Mouse (Mus musculus) embryonic facial prominence, embryonic 10.5 days (tissue): ENCODE data around the gene Smad6. TPM values are rescaled to one million over a fixed set of nuclear protein-coding genes. Genes with fewer than 3 reads are reported as not detected.

ENCODE experiments used
- DNase-seq: peaks from one replicate; pipeline ENCODE4 v3.0.0-alpha.2; 2017; ENCODE audit warnings: low spot score
- H3K27ac ChIP-seq: fragments of 300-500 bp; sonication (generic); replicated peaks from 2 replicates; pipeline ENCODE4 v1.5.1; 2016; ENCODE audit warnings: mild to moderate bottlenecking
- H3K27me3 ChIP-seq: fragments of 300-500 bp; sonication (generic); replicated peaks from 2 replicates; pipeline ENCODE4 v1.6.1; 2016; ENCODE audit warnings: low read depth, mild to moderate bottlenecking; ENCODE audit not compliant: poor library complexity, severe bottlenecking
- H3K36me3 ChIP-seq: fragments of 300-500 bp; sonication (generic); replicated peaks from 2 replicates; pipeline ENCODE4 v1.6.1; 2016; ENCODE audit warnings: mild to moderate bottlenecking, moderate library complexity
- H3K4me1 ChIP-seq: fragments of 300-500 bp; sonication (generic); 2 replicates; pipeline ENCODE4 v1.6.1; 2016
- H3K4me3 ChIP-seq: fragments of 300-500 bp; sonication (generic); 2 replicates; pipeline ENCODE4 v1.5.1; 2016; ENCODE audit warnings: mild to moderate bottlenecking, moderate library complexity
- H3K9me3 ChIP-seq: fragments of 300-500 bp; sonication (generic); 2 replicates; pipeline ENCODE4 v1.6.1; 2016; ENCODE audit warnings: mild to moderate bottlenecking
- WGBS: fragments of 180-500 bp; shearing (Covaris S2); methylation state at CpG from one replicate; pipeline ENCODE4 v1.1.7; 2016; 5-methylcytosine and 5-hydroxymethylcytosine counted together
- polyA plus RNA-seq: library from polyadenylated mRNA; unstranded; fragments of >200 nt; fragmentation: Nextera tagmentation; extraction: Ambion mirVana; gene quantifications from 2 replicates; pipeline ENCODE4 v1.2.1, GENCODE M21; 2016

The Smad6 gene
- polyA plus RNA-seq, 1 experiment from 2014 or later, result 7.3 TPM

- peak; percentile 83 for DNase-seq
- Histone ChIP-seq H3K36me3 (no peaks in the 10 kb centered on the region), H3K4me3 (peak overlapping the region; percentile 58), H3K27ac (peak overlapping the region; percentile 78), H3K4me1 (peaks cover 47% of the 10 kb centered on the region), H3K9me3 (no peaks in the 10 kb centered on the region), H3K27me3 (peaks cover 14% of the 10 kb centered on the region; the same call in 1 of the 2 replicates)
- 9% methylated on average over 32 of the region's 32 CpGs for WGBS
Observed at GRCm38 (mm10) chr9:64049471-64050380, 27.9 kb upstream of the Smad6 start.

DNA sequence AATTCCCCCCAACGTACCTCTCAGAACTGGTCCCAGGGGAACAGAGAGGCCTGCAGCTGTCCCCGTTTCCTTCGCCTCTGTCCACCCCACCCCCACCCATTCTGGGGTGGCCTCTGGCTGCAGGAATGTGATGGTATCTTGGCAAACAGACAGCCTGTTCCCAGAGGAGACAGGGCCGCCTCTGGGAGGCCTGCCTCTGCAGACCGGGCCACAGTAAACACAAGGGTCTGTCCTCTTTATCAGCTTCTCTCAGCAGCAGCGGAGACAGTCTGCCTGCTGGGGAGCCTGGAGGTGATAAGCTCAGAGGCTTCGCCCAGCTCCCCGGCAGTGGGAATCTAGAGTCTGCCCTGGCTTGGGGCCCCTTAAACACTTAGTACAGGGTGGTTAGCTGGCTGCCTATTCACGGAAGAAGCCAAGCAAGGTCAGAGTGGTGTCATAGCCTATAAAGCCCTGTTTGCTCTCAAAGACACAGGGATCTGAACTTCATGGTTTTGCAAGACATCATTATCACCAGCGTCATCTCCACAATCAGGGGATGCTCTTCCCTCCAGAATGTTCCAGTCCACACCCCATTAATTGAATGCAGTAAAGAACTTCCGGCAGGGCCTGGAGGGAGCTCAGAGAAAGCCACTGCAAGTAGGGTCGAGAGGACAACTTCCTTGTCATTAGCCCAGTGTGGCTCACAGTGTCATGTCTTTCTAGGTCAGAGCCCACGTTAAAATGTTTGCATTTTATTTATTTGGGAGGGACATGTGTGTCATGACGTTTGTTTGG is 23.4 kb upstream of the Smad6 start:
- H3K27ac ChIP-seq, result peak overlapping the region; percentile 79
- 25% methylated on average over 14 of the region's 14 CpGs for WGBS
- no peaks in the 10 kb centered on the region for H3K9me3 ChIP-seq
- H3K4me3 ChIP-seq, result no peak overlapping the region
- peak; percentile 42 for DNase-seq
- no peaks in the 10 kb centered on the region for H3K27me3 ChIP-seq
- H3K4me1 ChIP-seq, result peaks cover 43% of the 10 kb centered on the region
- H3K36me3 ChIP-seq, result no peaks in the 10 kb centered on the region

DNA sequence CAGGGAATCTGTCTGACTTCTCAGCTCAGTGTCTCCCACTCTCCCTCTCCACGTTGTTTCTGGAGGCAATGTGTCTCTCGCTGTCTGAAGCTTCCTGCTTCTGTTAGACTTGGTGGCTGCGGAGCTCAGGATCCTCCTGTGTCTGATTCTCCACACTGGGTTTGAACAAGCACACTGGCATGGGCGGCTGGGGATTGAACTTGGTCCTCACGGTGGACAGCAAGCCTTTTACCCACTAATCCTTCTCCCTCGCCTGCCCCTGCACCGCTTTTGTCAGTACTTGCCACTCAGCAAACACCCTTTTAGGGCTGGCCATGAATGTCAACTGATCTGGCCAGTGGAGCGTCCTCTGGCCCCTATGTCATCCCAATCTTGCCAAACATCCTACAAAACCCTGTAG is 22.5 kb upstream of the Smad6 start:
- H3K27ac ChIP-seq, result peak overlapping the region; percentile 41; the same call in 1 of the 2 replicates
- no peak overlapping the region for H3K4me3 ChIP-seq
- peaks cover 34% of the 10 kb centered on the region for H3K4me1 ChIP-seq
- 72% methylated on average over 8 of the region's 8 CpGs for WGBS
- H3K9me3 ChIP-seq, result no peaks in the 10 kb centered on the region
- no peak for DNase-seq
- no peaks in the 10 kb centered on the region for H3K36me3 ChIP-seq
- H3K27me3 ChIP-seq, result no peaks in the 10 kb centered on the region

DNA sequence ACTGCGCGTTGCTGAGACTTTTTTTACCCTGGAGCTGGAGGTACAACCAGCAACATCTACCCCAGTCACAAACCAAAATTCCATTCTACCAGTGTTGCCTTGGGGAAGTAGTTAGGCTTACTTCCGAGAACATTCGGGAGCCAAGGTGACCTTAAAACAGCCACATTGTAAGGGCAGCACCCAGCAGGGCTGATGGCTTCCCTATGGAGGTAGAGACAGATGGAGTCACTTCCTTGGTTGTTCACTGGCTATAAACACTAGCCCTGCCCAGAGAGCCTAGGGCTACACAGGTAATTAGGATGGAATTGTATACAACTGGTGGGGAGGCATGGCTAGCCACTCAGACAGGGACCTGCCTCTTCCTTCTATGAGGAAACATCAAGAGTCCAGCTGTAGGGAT is 21.1 kb upstream of the Smad6 start:
- no peaks in the 10 kb centered on the region for H3K27me3 ChIP-seq
- WGBS, result 86% methylated on average over 4 of the region's 4 CpGs
- H3K36me3 ChIP-seq, result no peaks in the 10 kb centered on the region
- no peak overlapping the region for H3K4me3 ChIP-seq
- H3K27ac ChIP-seq, result peak overlapping the region; percentile 35; the same call in 1 of the 2 replicates
- H3K9me3 ChIP-seq, result no peaks in the 10 kb centered on the region
- DNase-seq, result no peak
- peaks cover 28% of the 10 kb centered on the region for H3K4me1 ChIP-seq

DNA sequence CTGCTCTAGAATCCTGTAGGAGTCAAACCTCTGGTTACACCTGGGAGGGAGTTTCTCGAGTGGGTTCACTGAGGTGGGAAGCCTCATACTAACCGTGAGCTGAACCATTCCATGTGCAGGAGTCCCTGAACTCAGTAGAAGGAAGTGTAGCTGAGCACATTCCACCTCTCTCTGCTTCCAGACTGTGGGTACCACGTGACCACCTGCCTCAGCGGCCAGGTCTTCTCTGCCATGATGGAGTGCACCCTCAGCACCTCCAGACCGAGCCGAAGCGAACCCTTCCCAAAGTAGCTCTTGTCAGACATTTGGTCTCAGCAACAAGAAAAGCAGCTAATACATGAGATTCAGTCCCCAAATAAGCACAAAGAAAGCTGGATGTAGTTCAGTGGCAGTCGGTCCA is 20.4 kb upstream of the Smad6 start:
- no peak overlapping the region for H3K4me3 ChIP-seq
- no peak for DNase-seq
- H3K36me3 ChIP-seq, result no peaks in the 10 kb centered on the region

DNA sequence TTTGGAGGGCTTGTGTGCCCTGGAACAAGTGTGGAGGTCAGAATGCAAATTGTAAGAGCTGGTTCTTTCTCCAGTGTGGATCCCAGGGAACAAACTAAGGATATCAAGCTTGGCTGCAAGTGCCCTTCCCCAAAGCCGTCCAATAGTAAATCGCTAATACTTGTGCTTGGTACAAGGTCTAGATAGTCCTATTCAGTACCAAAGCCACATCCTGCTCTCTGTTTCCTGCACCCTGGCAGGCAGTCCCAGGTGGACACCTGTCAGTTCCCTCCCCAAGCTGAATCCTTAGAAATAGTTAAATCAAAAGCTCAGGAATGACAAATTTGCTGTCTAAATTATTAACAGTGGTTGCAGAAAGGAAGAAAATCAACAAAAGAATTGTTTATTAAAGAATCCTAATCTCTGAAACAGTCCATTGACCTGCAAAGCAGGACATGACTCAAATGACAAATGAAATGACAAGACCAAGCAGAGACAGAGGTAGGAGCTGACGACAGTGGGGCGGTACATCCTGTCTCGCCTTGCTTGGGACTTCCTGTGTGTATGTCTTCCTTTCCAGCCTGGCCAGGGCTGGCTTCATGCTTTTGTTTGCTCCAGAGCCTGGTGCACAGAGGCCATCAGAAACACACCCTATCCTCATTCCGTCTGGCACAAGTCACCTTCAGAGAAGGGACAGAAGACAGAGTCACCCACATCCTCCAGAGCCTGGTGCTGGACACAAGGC is 8.2 kb upstream of the Smad6 start:
- no peak for DNase-seq
- no peak overlapping the region for H3K4me3 ChIP-seq
- H3K9me3 ChIP-seq, result no peaks in the 10 kb centered on the region
- no peak overlapping the region for H3K27ac ChIP-seq
- peaks cover 7% of the 10 kb centered on the region for H3K4me1 ChIP-seq
- WGBS, result 87% methylated on average over 6 of the region's 6 CpGs
- H3K36me3 ChIP-seq, result no peaks in the 10 kb centered on the region
- H3K27me3 ChIP-seq, result peaks cover 4% of the 10 kb centered on the region; the same call in 1 of the 2 replicates

More for the DNA sequence above, 20.4 kb upstream of the Smad6 start:
- H3K4me1 ChIP-seq, result peaks cover 28% of the 10 kb centered on the region
- 83% methylated on average over 8 of the region's 8 CpGs for WGBS
- H3K9me3 ChIP-seq, result no peaks in the 10 kb centered on the region
- no peaks in the 10 kb centered on the region for H3K27me3 ChIP-seq
- no peak overlapping the region for H3K27ac ChIP-seq

DNA sequence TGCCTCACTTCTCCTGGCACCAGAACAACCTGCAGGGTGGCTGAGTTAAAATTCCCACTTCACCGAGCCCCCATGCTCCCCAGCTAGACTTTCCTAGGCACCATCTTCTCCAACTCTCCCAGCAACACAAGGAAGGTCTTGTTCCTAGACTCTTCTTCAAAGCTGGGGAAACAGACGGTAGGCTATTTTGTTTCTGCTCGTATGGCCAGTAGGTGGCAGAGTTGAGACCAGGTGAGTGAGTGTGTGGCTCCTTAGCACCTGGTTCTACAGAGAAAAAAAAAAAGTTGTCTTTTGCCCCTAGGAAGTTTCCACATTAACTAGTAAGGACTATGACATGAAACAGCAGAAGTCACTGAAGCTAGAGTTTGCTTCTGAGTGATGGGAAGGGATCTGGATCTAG is 3.7 kb upstream of the Smad6 start:
- no peaks in the 10 kb centered on the region for H3K9me3 ChIP-seq
- H3K4me1 ChIP-seq, result peaks cover 49% of the 10 kb centered on the region
- H3K27me3 ChIP-seq, result peaks cover 11% of the 10 kb centered on the region; the same call in 1 of the 2 replicates
- 2% methylated on average over 3 of the region's 3 CpGs for WGBS
- H3K36me3 ChIP-seq, result no peaks in the 10 kb centered on the region
- DNase-seq, result peak; percentile 59
- H3K4me3 ChIP-seq, result no peak overlapping the region
- H3K27ac ChIP-seq, result no peak overlapping the region

DNA sequence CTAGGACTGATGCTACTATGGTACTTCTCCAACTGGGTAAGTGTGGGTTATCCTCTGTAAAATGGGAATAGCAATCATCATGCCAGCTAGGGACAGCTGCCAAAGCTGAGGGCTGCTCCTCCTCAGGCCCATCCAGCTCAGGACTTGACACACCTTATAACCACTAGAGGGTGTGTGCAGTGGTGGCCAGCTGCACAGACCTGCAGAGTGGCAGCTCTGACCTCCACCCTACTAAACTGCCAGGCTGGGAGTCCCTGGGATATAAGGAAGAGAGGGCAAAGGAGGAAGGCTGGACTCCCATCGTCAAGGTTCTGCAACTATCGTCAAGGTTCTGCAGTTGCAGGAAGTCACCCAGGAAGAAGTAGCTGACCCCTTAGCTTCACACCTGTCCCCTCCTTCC is 3.1 kb upstream of the Smad6 start:
- Histone ChIP-seq H3K36me3 (no peaks in the 10 kb centered on the region), H3K27me3 (peaks cover 12% of the 10 kb centered on the region; the same call in 1 of the 2 replicates), H3K27ac (0 out of 2 replicates have a peak overlapping the region, but pooled peaks have one; percentile 8), H3K9me3 (no peaks in the 10 kb centered on the region), H3K4me1 (peaks cover 55% of the 10 kb centered on the region), H3K4me3 (no peak overlapping the region)
- 42% methylated on average over 2 of the region's 2 CpGs for WGBS
- peak; percentile 32 for DNase-seq

GRCm38 (mm10) chr9:64022562-64023366 is 905 bp upstream of the Smad6 start:
- Histone ChIP-seq H3K36me3 (no peaks in the 10 kb centered on the region), H3K27me3 (peaks cover 29% of the 10 kb centered on the region), H3K4me3 (peak overlapping the region; percentile 91), H3K4me1 (peaks cover 77% of the 10 kb centered on the region), H3K9me3 (no peaks in the 10 kb centered on the region), H3K27ac (peak overlapping the region; percentile 97)
- DNase-seq, result peak; percentile 99
- under 1% methylated on average over 54 of the region's 54 CpGs for WGBS

DNA sequence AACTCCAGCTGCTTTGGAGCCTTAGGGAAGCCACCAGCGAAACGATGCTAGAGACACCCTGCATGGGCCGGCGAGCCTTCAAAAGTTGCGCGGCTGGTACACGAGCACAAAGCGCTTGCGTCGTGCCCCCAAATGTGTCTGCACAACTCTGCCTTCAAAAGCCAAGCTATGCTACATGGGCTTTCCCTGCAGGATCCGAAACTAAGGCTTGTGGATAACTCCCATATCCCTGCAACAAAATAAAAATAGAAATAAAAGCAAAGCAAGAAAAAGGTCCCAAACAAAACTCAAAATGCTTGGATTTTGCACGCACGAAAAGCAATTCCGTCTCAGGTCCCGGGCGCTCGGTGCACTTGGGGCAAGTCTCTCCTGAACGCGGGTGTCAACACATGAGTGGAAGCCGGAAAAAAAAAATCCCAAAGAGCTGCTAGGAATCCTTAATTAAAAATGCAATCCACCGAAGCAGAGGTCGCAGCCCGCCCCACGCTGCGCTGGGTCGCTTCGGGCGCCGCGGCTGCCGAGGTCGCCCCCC is 474 bp downstream of the Smad6 start:
- no peak for DNase-seq
- under 1% methylated on average over 32 of the region's 32 CpGs for WGBS
- H3K4me3 ChIP-seq, result peak overlapping the region; percentile 91
- H3K27me3 ChIP-seq, result peaks cover 25% of the 10 kb centered on the region
- H3K27ac ChIP-seq, result peak overlapping the region; percentile 97
- no peaks in the 10 kb centered on the region for H3K36me3 ChIP-seq
- no peaks in the 10 kb centered on the region for H3K9me3 ChIP-seq
- peaks cover 91% of the 10 kb centered on the region for H3K4me1 ChIP-seq

- H3K36me3 ChIP-seq, result peaks cover 6% of the 10 kb centered on the region; the same call in 1 of the 2 replicates
- under 1% methylated on average over 89 of the region's 89 CpGs for WGBS
- H3K4me1 ChIP-seq, result peaks cover 97% of the 10 kb centered on the region
- H3K27me3 ChIP-seq, result peaks cover 30% of the 10 kb centered on the region
- H3K27ac ChIP-seq, result peak overlapping the region; percentile 97
- H3K4me3 ChIP-seq, result peak overlapping the region; percentile 91
- H3K9me3 ChIP-seq, result no peaks in the 10 kb centered on the region
- peak; percentile 68 for DNase-seq
Observed at GRCm38 (mm10) chr9:64020606-64021318, 1.1 kb downstream of the Smad6 start.
